Mouse (Mus musculus): ENCODE data around the gene Skiv2l.

DNA sequence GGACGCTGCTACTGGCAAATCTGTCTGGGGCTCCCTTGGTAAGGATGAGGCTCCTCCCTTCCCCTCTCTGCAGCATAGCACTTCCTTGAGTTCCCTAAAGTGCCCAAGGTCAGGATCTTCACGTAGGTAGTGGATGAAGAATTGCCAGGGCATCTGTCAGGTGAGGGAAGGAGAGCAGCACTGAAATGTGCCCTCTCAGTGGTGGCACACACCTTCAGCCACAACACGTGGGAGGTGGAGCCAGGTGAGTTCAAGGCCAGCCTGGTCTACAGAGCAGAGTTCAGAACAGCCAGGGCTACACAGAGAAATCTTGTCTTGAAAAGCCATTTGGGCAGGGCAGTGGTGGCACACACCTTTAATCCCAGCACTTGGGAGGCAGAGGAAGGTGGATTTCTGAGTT is 4.8 kb upstream of the Skiv2l start:
- TF ChIP-seq POU5F1 (IDR thresholded peaks at IDR 0.05; ENCODE audit: borderline replicate concordance, low read length) (no peak), CTCF (conservative IDR thresholded peaks at IDR 0.05; ENCODE audit: low read length) (no peak), NANOG (IDR thresholded peaks at IDR 0.05; ENCODE audit: borderline replicate concordance, low read length) (no peak)
